Mouse (Mus musculus) heart, postnatal 14 days (tissue): ENCODE measurements around the gene Cep68. TPM values are rescaled to one million over a fixed set of nuclear protein-coding genes. Genes with fewer than 3 reads are reported as not detected.
"Not testable (repeated sequence)": the region's sequence is repeated elsewhere in the genome, so short reads cannot be mapped to it uniquely, and the experiment has no call there.

ENCODE experiments used
- DNase-seq, 2 experiments: peaks; one replicate each; pipeline ENCODE4 v3.0.0; 2021 to 2022
- intact Hi-C: fragments of 180-260 bp; cut with DNase I; formaldehyde crosslinking; loops from one replicate; pipeline ENCODE4 v1.15.1; 2025
- total RNA-seq, 2 experiments: library from RNA; stranded (reverse); gene quantifications; 2 replicates each; pipeline ENCODE4 v1.2.3; 2021

Cep68 gene
- total RNA-seq, 2 experiments from 2014 or later: 42.1 to 48.1 TPM

GRCm38 (mm10) chr11:20243214-20243913 lies 5.9 kb downstream of the Cep68 start:
- intact Hi-C loops: loop anchor here (2.0 kb wide), 1 partner anchor 39 kb away; no protein-coding TSS in a partner anchor
- DNase-seq: peak in 1 of 2 experiments; percentile 38

DNA sequence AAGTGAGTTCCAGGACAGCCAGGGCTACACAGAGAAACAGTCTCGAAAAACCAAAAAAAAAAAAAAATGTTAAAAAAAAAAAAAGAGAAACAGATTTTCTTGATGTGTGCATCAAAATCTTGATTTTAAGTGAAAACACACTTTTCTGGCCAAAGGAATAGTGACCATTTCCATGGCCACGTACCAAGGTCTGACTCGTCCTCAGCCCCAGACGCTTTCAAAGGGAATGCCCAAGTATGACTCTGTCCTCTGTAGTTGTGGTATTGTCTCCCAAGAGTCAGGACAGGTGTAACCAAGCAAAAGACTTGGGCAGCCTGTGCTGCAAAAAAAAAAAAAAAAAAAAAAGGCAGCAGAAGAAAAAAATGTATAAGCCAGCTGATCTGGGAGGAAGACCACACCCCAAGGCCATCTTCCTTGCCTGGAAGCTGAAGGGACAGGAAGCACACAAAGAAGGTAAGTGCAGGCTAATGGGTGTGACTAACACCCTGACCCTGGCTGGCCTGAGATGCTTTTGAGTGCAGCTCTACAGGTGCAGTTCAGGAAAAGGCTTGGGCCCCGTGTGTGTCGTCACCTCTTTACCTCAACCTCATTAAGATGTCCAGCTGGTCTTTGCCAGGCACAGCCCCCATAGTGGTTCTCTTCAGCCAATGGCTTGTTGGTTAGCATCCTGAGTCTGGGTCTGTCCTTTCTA lies 6.7 kb downstream of the Cep68 start:
- intact Hi-C loops: loop anchor here (2.0 kb wide), 1 partner anchor 38 kb away; no protein-coding TSS in a partner anchor
- DNase-seq: no peak

DNA sequence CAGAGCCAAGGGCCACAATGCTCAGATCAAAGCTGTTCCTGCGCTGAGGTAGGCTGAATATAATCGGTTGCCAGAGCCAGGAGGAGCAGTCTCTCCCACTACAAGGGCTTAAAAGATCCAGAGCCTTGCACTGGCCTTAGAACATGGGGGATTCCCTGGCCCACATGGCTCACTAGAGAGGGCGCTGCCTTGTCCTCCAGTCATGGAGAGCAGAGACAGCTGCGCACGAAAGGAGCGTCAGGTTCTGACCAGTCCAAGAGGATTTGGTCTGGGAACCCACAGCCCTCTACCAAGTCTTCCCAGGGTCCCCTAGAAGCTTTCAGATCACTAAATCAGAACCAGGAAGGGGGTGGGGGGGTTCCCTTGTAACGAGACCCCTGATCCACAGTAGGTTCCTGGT lies 7.9 kb downstream of the Cep68 start:
- intact Hi-C loops: no loop called here
- no peak for DNase-seq

- no peak for DNase-seq
- intact Hi-C loops: no loop called here
These were observed 8.9 kb downstream of the Cep68 start for GRCm38 (mm10) chr11:20240331-20240730.

DNA sequence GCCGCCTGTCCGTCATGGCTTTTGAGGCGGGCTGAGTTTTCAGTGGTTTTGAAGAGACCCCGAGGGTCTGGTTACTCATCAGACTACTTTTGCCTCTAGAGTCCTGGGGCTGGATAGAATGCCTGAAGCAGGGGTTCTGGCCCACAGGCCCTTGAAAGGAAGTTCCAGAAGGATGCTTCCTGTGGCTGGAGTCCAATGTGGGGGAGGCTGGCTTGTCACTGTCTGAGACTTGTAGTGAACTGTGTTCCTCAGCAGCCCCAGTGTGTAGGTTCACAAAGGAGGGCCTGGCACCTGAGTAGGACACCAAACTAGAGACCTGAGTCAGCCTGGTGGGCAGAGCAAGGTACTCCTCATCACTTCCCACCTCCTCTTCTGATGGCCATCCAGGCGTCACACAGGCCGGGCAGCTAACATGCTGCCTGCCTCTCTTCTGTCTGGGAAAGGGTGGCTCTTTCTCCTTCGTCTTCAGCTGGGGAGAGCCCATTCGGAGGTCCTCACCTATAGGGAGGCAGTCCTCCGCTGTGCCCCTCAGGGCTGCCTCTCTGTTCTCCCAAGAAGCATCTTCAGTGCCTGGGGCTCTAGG lies 9.9 kb downstream of the Cep68 start:
- intact Hi-C loops: loop anchor here (10.0 kb wide), 1 partner anchor 315 kb away; the partner anchor contains the start of gene Spred2
- DNase-seq: peak in 1 of 2 experiments; percentile 44

- no peak for DNase-seq
- intact Hi-C loops: loop anchor here (10.0 kb wide), 1 partner anchor 313 kb away; the partner anchor contains the start of gene Spred2
These were observed 11.3 kb downstream of the Cep68 start for GRCm38 (mm10) chr11:20237976-20238375.

DNA sequence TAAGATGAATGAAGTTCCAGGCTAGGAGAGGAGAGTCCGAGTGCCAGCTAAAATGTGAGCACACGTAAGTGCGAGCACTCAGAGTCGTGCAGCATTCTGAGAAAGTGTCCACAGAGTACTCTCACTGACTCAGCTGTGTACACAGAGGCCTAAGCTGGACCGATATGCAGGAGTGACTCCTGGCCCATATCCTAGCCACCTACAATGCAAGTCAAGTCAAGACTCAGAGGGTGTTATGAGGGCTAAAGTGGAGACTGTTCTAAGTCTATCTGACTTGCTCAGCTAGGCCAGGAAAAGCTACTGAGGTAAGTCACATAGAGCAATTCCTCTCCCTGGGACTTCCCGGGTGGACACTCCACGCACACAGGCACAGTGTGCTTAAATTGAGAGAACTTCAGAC lies 12.2 kb downstream of the Cep68 start:
- intact Hi-C loops: loop anchor here (10.0 kb wide), 1 partner anchor 312 kb away; the partner anchor contains the start of gene Spred2
- no peak for DNase-seq

- intact Hi-C loops: loop anchor here (10.0 kb wide), 1 partner anchor 309 kb away; the partner anchor contains the start of gene Spred2
- no peak for DNase-seq
These were observed 15.0 kb downstream of the Cep68 start for GRCm38 (mm10) chr11:20234233-20234632.

DNA sequence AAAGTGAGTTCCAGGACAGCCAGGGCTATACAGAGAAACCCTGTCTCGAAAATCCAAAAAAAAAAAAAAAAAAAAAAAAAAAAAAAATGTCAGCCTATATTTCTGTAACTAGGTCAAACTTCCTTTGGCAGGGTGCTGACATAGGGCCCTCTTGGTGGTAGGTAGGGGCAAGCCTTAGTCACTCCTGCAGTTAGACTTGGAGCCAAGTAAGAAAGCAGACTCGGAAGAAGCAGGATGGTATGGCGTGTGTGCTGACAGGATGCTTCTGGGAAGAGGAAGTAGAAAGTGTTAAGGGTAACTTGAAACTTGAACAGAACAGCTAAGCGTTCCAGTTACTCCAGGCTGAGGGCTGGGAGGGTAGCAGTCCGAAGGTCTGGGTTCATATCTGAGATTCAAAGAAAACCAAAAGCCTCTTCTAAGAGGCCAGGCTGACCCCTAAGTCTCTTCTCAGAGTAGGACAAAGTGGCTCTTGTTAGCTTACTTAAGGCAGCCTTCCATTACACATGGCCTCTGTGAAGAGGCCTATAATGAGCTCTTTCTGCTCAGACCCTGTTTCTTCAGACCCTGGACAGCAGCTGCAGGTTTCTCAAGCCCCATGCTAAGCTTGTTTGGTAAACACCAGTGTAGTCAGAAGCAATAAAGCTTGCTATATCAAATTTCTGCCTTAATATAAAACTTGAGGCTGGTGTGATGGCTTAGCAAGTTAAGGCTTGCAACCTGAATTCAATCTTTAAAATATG lies 17.0 kb downstream of the Cep68 start:
- DNase-seq: no peak
- intact Hi-C loops: loop anchor here (10.0 kb wide), 1 partner anchor 307 kb away; the partner anchor contains the start of gene Spred2

DNA sequence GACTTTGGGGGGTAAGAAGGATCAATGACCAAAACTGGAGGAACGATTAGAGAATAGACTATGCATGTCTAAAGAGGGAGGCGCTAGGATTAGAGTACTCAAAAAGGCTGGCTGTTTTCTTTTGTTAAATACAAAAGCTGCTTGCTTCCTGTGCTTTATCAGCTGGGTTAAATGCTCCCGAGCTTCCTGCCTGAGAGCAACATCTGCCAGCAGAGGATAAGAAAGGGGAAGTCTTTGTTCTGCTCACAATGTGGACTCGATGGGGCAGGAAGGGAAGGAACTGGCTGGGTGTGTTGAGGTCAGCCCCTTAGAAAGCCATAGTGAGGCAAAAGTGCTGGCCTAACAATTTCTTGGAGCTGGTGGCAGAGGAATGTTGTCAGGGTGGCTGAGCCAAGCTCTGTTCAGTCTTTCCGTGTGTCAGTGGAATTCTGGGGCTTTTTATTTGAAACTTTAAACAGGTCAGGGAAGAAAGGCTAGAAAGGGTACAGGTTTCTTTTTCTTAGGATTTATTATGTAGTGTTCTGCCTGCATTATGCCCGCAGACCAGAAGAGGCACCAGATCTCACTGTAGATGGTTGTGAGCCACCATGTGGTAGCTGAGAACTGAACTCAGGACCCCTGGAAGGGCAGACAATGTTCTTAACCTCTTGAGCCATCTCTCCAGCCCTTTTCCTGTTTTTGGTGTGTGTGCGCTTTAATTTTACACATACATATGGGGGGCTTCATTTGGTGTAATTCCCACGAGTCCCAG lies 17.9 kb downstream of the Cep68 start:
- intact Hi-C loops: loop anchor here (10.0 kb wide), 1 partner anchor 307 kb away; the partner anchor contains the start of gene Spred2

GRCm38 (mm10) chr11:20230286-20230685 lies 18.9 kb downstream of the Cep68 start:
- intact Hi-C loops: loop anchor here (10.0 kb wide), 1 partner anchor 305 kb away; the partner anchor contains the start of gene Spred2
- no peak for DNase-seq

More for the DNA sequence above, 17.9 kb downstream of the Cep68 start:
- DNase-seq: peak; percentile 65 to 69

DNA sequence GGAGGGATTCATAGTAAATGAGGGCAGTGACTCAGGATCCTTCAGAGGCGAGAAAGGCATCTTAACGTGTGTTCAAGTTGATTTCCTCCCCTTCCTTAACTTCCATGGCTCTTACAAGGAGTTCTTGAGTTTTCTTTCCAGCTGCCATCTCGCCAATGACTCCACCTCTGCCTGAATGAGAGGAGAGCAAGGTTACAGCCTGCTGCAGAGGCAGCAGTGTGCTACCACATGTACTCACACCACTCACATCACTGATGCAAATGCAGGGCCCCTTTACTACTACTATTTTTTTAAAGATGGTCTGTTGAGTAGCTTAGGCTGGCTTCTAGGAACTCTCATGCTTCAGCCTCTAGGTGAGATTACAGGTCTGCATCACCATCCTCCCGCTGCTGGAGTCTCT lies 19.9 kb downstream of the Cep68 start:
- no peak for DNase-seq
- intact Hi-C loops: no loop called here

GRCm38 (mm10) chr11:20228666-20229065 lies 20.6 kb downstream of the Cep68 start:
- no peak for DNase-seq
- intact Hi-C loops: no loop called here

GRCm38 (mm10) chr11:20225938-20226337 lies 23.3 kb downstream of the Cep68 start:
- no peak for DNase-seq
- intact Hi-C loops: no loop called here

- intact Hi-C loops: no loop called here
- no peak for DNase-seq
These were observed 25.0 kb downstream of the Cep68 start for GRCm38 (mm10) chr11:20224196-20224595.

- intact Hi-C loops, DNase-seq: not testable (repeated sequence)
These were observed 27.6 kb downstream of the Cep68 start for GRCm38 (mm10) chr11:20221671-20222070.

DNA sequence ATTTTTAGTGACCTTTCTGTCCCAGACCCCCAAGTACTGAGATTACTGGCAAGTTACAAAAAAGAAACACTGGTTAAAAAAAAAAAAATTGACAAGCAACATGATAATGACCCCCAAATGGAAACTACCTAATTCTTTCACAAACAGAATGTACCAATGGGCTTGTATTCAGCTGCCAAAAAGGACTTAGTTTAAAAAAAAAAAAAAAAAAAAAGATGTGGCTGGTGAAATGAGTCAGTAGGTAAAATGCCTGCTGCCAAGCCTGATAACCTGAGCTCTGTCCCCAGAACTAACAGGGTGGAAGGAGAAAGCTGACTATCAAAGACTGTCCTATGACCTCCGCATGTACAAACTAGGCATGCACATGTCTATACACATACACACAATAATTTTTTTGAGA lies 32.0 kb downstream of the Cep68 start:
- no peak for DNase-seq
- intact Hi-C loops: no loop called here

- intact Hi-C loops: no loop called here
- DNase-seq: no peak
These were observed 32.8 kb downstream of the Cep68 start for GRCm38 (mm10) chr11:20216415-20216814.

DNA sequence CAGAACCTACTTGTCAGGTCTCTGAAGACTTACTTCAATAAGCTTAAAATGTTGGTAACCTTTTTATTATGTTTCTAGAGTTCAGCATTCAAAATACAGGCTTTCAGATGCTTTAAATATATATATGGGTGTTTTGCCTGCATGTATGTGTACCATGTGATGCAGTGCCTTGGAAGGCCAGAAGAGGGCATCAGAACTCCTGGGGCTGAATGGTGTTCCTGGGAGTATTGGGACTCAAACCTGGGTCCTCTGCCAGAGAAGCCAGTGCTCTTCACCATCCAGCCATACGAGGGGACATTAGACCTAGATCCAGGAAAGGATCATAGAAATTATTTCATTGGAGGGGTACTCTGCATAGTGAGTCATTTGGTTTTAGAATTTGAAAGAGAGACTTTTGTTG lies 34.5 kb downstream of the Cep68 start:
- no peak for DNase-seq
- intact Hi-C loops: no loop called here

DNA sequence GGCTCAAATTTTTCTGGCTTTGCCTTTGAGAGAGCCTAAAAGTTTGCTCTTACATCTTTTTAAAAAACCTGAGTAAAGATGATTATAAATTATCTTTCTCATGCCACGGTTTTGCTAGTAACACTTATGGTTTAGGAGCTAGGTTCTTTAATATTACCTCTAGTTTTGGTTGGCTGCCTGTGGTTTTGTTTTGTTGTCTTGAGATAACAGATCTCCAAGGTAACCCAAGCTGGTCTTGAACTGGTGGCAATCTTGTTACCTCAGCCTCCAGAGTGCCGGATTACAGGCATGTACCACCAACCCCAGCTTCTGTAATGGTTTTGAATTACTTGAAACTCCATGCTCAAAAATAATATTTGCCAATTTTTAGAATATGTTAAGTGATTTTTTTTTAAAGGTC lies 37.4 kb downstream of the Cep68 start:
- DNase-seq: no peak
- intact Hi-C loops: no loop called here
